Mouse (Mus musculus): ENCODE data around the gene Zfp467. TPM values are rescaled to one million over a fixed set of nuclear protein-coding genes. Genes with fewer than 3 reads are reported as not detected.

The Zfp467 gene
- total and polyA plus RNA-seq, 3 experiments = 0.85 to 5.7 TPM; not detected in 1

DNA sequence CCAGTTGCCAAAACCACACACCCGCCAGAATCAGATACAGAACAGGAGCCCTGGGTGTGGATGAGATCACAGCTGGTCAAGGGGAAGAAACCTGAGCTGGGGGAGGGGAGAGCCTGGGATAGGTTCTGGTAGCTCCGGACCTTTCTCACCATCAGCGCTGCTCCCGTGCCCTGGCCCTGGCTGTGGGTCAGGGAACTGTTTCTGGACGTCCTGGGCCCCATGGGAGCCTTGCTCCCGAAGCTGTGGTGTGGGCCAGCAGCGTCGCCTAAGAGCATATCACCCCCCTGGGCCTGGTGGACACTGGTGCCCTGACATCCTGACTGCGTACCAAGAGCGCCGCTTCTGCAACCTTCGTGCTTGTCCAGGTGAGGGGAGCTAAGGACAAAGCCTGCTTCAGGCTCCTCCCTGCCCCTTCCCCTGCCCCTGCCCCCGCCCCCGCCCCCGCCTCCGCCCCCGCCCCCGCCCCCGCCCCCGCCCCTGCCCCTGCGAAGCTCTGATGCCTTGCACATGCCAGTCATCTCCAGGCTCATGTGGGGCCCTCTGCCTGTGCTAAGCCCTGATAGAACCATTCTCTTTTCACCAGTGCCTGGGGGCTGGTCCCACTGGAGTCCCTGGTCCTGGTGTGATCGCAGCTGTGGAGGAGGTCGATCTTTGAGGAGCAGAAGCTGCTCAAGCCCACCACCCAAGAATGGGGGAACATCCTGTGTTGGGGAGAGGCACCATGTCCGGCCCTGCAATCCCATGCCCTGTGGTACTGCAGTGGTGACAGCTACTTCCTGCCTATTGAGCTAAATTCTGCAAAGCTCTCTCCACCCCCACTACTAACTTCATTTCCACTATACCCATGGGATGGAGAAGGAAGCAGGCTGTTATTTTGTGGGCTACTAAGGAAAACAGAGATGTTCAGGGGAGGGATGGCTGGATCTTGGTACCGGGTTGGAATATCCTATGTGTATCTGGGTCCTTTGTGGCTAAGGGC is 42.4 kb upstream of the Zfp467 start:
- H3K9me3 ChIP-seq (replicated peaks; ENCODE audit: insufficient read depth, low read length) = no peaks in the 10 kb centered on the region
- no peaks in the 10 kb centered on the region for H3K4me1 ChIP-seq (ENCODE audit: control insufficient read depth in 1 of 2, insufficient read depth in 2 of 2, low read length in 2 of 2)
- no peaks in the 10 kb centered on the region for H3K36me3 ChIP-seq (ENCODE audit: control insufficient read depth in 1 of 2, insufficient read depth in 2 of 2, low read length in 2 of 2)
- no peaks in the 10 kb centered on the region for H3K27me3 ChIP-seq (ENCODE audit: control insufficient read depth in 1 of 2, insufficient read depth in 2 of 2, low read length in 2 of 2)
- DNase-seq (ENCODE audit: low read depth, low spot score) = no peak
- no peak for TF ChIP-seq JUND (IDR thresholded peaks at IDR 0.05; ENCODE audit: low read depth, low read length)
- no peak overlapping the region for H3K4me3 ChIP-seq (ENCODE audit: control insufficient read depth in 1 of 2, insufficient read depth in 1 of 2, low read depth in 2 of 2, low read length in 2 of 2)
- no peaks in the 10 kb centered on the region for H3K79me2 ChIP-seq (ENCODE audit: control insufficient read depth, insufficient read depth, low read length, poor library complexity)
- H3K9ac ChIP-seq (ENCODE audit: control insufficient read depth, low read depth, low read length, poor library complexity, severe bottlenecking) = no peak overlapping the region
- no peak overlapping the region for H3K27ac ChIP-seq (ENCODE audit: control insufficient read depth, low read depth, low read length)

DNA sequence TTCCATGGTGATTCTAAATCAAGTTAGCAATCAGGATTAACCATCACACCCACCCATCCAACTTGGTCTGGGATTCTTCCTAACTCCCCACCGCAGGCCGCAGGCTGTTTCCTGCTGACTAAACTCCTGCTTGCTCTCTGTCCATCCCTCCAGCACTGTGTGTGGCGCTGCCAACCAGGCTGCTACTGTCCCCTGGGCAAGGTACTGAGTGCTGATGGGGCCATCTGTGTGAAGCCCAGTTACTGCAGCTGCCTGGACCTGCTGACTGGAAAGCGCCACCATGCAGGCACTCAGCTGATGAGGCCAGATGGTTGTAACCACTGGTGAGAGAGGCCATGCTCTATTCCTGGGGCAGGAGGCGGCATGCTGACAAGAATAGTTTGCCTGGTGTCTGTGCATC is 36.9 kb upstream of the Zfp467 start:
- H3K9ac ChIP-seq (ENCODE audit: control insufficient read depth, low read depth, low read length, poor library complexity, severe bottlenecking) = no peak overlapping the region
- H3K27me3 ChIP-seq (ENCODE audit: control insufficient read depth in 1 of 2, insufficient read depth in 2 of 2, low read length in 2 of 2) = no peaks in the 10 kb centered on the region
- no peak for DNase-seq (ENCODE audit: low read depth, low spot score)
- no peaks in the 10 kb centered on the region for H3K36me3 ChIP-seq (ENCODE audit: control insufficient read depth in 1 of 2, insufficient read depth in 2 of 2, low read length in 2 of 2)
- no peak overlapping the region for H3K4me3 ChIP-seq (ENCODE audit: control insufficient read depth in 1 of 2, insufficient read depth in 1 of 2, low read depth in 2 of 2, low read length in 2 of 2)
- no peak for TF ChIP-seq POLR2A (IDR thresholded peaks at IDR 0.05; ENCODE audit: control insufficient read depth in 1 of 2, insufficient read depth in 1 of 2, low read depth in 1 of 2, low read length in 2 of 2, poor library complexity in 1 of 2)
- no peak for TF ChIP-seq GABPA (IDR thresholded peaks at IDR 0.05; ENCODE audit: low read depth, low read length)
- TF ChIP-seq SIN3A (IDR thresholded peaks at IDR 0.05; ENCODE audit: low read length) = no peak
- TF ChIP-seq CTCF (IDR thresholded peaks at IDR 0.05 in 2 of 3, conservative IDR thresholded peaks at IDR 0.05 in 1 of 3; ENCODE audit: control insufficient read depth in 1 of 3, insufficient read depth in 1 of 3, low read depth in 2 of 3, low read length in 3 of 3, poor library complexity in 1 of 3, severe bottlenecking in 1 of 3) = no peak
- no peak for TF ChIP-seq MAFK (IDR thresholded peaks at IDR 0.05; ENCODE audit: borderline replicate concordance, low read depth, low read length)
- TF ChIP-seq RCOR1 (IDR thresholded peaks at IDR 0.05; ENCODE audit: low read depth, low read length) = no peak
- no peak for TF ChIP-seq TBP (IDR thresholded peaks at IDR 0.05; ENCODE audit: low read depth, low read length)
- TF ChIP-seq UBTF (IDR thresholded peaks at IDR 0.05; ENCODE audit: borderline replicate concordance, insufficient read depth, low read depth, low read length) = no peak
- no peak for TF ChIP-seq MEF2A (IDR thresholded peaks at IDR 0.05; ENCODE audit: extremely low read depth, insufficient replicate concordance, low read depth, low read length, poor library complexity, severe bottlenecking)
- no peak for TF ChIP-seq TCF12 (IDR thresholded peaks at IDR 0.05; ENCODE audit: low read depth, low read length)
- TF ChIP-seq JUND (IDR thresholded peaks at IDR 0.05; ENCODE audit: low read depth, low read length) = no peak
- TF ChIP-seq E2F4 (IDR thresholded peaks at IDR 0.05; ENCODE audit: borderline replicate concordance, low read depth, low read length) = no peak
- TF ChIP-seq ELF1 (IDR thresholded peaks at IDR 0.05; ENCODE audit: low read depth, low read length) = no peak
- no peak for TF ChIP-seq POLR2AphosphoS2 (IDR thresholded peaks at IDR 0.05; ENCODE audit: low read length)
- TF ChIP-seq ZMIZ1 (IDR thresholded peaks at IDR 0.05; ENCODE audit: low read depth, low read length) = no peak
- TF ChIP-seq RAD21 (IDR thresholded peaks at IDR 0.05; ENCODE audit: low read depth, low read length) = no peak
- no peak for TF ChIP-seq CHD2 (IDR thresholded peaks at IDR 0.05; ENCODE audit: low read length)
- no peaks in the 10 kb centered on the region for H3K9me3 ChIP-seq (replicated peaks; ENCODE audit: insufficient read depth, low read length)
- no peaks in the 10 kb centered on the region for H3K79me2 ChIP-seq (ENCODE audit: control insufficient read depth, insufficient read depth, low read length, poor library complexity)
- no peak overlapping the region for H3K27ac ChIP-seq (ENCODE audit: control insufficient read depth, low read depth, low read length)
- no peaks in the 10 kb centered on the region for H3K4me1 ChIP-seq (ENCODE audit: control insufficient read depth in 1 of 2, insufficient read depth in 2 of 2, low read length in 2 of 2)

Data from MEL (cell line).